Mouse (Mus musculus): ENCODE data around the gene Mamdc2.

- no peak for TF ChIP-seq E2F4 (IDR thresholded peaks at IDR 0.05; ENCODE audit: borderline replicate concordance, low read depth, low read length)
- TF ChIP-seq SMC3 (IDR thresholded peaks at IDR 0.05; ENCODE audit: low read depth, low read length) = no peak
- TF ChIP-seq CTCF (IDR thresholded peaks at IDR 0.05 in 2 of 3, conservative IDR thresholded peaks at IDR 0.05 in 1 of 3; ENCODE audit: control insufficient read depth in 1 of 3, insufficient read depth in 1 of 3, low read depth in 2 of 3, low read length in 3 of 3, poor library complexity in 1 of 3, severe bottlenecking in 1 of 3) = no peak
Observed at GRCm38 (mm10) chr19:23457492-23457891, 9.2 kb upstream of the Mamdc2 start.

All from MEL (cell line).